Mouse (Mus musculus) erythroblast, embryonic 14.5 days (primary cell): ENCODE measurements around the gene Mymx.

ENCODE experiments used
- GATA1 ChIP-seq: IDR thresholded peaks from 2 replicates; pipeline ENCODE4 v1.6.1; 2012; ENCODE audit warnings: low read length, inconsistent platforms, mixed read lengths
- TAL1 ChIP-seq: IDR thresholded peaks from 3 replicates; pipeline ENCODE4 v1.6.1; 2012; ENCODE audit warnings: low read length, inconsistent platforms, mixed read lengths

- TF ChIP-seq GATA1 (no peak), TAL1 (no peak)
Observed at GRCm38 (mm10) chr17:45566031-45566359, 35.9 kb downstream of the Mymx start.
